Mouse (Mus musculus): ENCODE results near the gene Gbx1. TPM values are rescaled to one million over a fixed set of nuclear protein-coding genes. Genes with fewer than 3 reads are reported as not detected.
"Not testable (repeated sequence)": the region's sequence is repeated elsewhere in the genome, so short reads cannot be mapped to it uniquely, and the experiment has no call there.

Gbx1 gene
- total RNA-seq (2021): not detected

DNA sequence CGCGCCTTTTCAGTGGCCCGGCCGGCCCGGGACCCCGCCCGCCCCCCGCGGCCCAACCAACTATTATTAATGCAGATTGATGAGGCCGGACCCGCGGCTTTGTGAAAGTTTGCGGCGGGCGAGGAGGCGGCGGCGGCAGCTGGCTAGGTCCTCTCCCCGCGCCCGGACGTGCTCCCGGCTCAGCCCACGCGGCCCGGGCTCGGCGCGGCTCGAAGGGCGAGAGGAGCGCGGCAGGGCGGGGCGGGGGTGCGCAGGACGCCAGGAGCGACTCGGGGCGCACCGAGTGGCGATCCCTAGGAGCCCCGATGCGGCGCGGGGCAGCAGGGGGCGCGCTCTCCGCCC is at the start of gene Gbx1:
TSS of gene Gbx1 (minus strand) at position 314 of the 342 bp plus-strand sequence.
- DNase-seq: peak in 1 of 2 experiments; percentile 38
- intact Hi-C loops (cut with DNase I): no loop called here

DNA sequence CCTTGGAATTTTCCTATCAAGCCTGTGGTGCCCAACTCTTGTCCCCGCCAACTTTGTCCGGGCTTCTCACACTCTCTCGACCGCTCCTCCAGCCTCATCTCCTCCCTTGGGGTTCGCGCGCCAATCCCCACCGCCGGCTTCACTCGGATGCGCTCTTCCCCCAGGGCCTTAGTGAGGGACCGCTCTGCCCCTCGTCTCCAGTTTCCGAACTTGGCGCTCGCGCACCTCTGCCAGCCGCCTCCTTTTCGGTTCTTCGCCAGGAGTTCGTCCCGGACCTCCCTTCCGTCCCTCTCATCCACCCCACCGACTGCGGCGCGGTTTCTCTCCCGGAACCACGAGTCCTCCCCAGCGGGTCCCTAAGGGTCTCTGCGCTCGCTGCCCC is 49.8 kb upstream of the Gbx1 start:
- no peak for DNase-seq

DNA sequence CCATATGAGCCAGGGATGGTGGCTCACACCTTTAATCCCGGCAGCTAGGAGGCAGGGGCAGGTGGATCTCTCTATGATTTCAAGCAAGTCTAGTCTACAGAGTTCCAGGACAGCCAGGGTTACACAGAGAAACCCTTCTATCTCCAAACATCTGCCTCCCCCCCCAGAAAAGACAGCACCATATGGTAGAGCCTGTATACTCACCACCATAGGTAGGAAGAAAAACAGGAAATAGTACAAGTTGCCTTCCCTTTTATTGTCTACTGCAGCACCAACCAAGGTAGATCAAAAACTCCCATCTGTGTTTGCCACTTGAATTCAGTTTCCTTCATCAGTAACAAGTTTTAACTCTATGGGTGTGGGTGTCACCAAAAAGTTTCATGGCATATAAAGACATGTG is 48.9 kb upstream of the Gbx1 start:
- intact Hi-C loops (cut with DNase I): loop anchor here (5.0 kb wide), 1 partner anchor 149 kb away; no protein-coding TSS in a partner anchor

More for the DNA sequence above, 49.8 kb upstream of the Gbx1 start:
- intact Hi-C loops (cut with DNase I): loop anchor here (5.0 kb wide), 1 partner anchor 149 kb away; no protein-coding TSS in a partner anchor

DNA sequence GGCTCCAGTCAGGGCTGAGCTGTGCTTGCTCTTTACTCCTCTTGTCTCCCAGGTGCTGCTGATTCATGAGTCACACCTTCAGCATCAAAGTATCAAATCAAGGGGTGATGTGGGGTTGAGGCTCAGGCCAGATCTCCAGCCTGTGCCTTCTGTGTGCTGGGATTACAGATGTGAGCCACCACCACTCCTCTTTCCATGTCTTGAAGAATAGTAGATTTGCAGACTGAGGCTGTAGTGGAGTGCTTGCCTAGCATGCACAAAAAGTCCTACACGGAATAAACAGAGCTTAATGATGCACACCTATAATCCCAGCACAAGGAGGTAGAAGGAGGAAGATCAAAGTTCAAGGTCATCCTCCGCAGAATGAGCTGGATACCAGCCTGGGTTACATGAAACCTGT is 29.7 kb upstream of the Gbx1 start, which contains the start of gene 4931409K22Rik:
TSS of gene 4931409K22Rik (minus strand) at position 101 of the 400 bp plus-strand sequence.
- no peak for DNase-seq
- intact Hi-C loops (cut with DNase I): no loop called here

More for the DNA sequence above, 48.9 kb upstream of the Gbx1 start:
- DNase-seq: no peak

DNA sequence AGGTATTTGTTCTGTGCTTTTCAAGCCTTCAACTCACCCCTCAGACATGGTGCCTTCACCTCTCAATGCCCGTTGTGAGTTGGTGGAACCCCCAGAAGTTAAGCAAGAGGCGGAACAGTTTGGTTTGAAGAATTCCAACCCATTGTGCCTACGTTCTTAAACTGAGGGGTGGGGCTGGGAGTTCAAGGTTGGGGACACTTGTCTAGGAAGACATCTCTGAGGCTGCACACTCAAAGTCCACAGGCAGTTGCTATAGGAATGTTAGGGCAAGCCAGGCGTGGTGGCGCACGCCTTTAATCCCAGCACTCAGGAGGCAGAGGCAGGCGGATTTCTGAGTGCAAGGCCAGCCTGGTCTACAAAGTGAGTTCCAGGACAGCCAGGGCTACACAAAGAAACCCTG is 28.3 kb upstream of the Gbx1 start:
- intact Hi-C loops (cut with DNase I); DNase-seq: not testable (repeated sequence)

DNA sequence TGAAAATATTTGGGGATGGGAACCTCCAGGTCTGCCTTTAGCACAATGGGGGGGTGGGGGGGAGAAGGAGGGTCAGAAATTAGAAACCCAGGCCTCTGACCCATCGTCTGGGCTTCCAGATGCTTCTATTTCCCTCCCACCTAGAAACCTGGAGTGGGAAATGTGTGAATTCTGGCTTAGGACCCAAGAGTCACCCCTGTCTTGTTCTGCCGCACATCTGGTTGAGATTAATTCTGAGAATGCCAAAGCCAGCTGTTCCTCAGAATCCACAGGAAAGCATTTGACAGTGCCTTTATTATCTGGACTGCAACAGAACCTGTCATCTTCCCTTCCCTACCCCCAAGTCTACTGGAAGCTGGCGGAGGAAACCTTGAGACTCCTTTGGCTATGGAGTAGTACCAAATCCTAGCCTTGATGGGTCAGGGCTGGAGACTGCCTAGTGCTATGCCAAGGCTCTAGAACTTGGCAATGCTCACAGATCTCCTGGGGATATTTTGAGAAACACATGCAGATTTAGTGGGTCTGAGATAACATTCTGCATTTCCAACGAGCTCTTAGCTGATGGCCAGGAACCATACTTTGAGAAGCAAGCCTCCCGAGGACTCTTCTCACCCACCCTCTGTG is 26.7 kb upstream of the Gbx1 start:
- intact Hi-C loops (cut with DNase I): no loop called here
- DNase-seq: no peak

DNA sequence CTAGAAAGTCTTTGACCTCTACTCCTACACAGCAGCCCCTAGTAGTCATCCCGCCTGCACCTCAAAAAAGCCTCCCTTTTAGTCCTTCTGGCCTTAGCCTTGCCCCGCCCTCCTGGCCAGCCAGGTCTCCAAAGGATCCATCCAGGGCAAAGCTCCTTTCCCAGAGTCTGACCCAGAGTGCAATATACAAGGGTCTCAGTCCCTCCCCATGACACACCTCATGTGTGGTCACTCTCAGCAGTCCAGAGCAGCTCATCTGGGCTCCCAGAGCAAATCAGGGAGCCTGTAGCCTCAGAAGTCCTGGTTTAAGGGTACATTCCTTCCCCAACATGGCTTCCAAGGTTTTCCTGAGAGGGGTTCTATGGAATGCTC is 24.3 kb upstream of the Gbx1 start:
- intact Hi-C loops (cut with DNase I): no loop called here
- DNase-seq: no peak

DNA sequence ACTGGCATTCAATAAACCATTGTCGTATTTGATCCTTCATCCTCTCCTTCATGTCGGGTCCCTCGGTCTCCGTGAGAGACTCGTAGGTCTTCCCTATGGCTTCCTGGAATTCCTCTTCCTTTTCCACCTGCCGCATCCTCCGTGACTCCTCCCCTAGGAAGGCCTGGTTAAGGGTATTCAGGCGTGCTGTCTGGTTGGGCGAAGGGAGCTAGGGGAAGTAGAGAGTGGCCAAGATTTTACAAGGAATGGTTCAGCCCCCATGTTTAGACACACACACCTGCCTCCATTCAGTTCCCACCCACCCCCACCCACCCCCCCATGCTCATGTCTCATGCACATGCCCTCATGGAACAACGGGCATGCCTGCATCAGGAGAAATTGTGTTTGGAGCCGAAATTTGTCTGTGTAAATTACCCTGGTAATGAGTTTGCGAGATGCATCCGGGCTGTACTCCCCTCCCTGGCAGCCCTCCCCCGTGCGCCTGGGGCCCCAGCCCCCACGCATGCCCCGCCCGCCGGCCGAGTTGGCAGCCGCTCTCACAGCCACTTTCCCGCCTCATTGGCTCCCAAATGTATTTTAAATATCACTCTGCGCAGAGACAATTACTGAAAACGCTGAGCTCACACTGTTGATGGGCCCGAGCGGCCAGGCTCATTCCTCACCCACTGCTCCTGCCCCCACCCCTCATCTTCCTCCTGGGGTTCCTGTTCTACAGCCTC is 23.8 kb upstream of the Gbx1 start:
- DNase-seq: no peak
- intact Hi-C loops (cut with DNase I): no loop called here

DNA sequence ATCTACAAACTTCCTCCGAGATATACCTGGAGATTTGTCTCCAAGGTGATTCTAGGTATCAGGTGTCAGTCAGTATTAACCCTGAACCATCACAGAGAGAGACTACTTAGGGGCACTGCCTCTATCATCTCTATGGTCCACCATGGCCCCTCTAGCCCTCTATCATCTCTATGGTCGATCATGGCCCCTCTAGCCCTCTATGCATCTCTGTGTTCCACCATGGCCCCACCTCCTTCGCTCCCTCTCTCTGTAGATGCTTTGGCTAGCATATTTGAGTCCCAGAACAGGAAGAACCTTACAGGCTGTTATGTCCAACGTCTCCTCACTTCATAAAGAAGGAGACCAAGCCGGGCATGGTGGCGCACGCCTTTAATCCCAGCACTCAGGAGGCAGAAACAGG is 15.6 kb upstream of the Gbx1 start:
- intact Hi-C loops (cut with DNase I): no loop called here
- no peak for DNase-seq

DNA sequence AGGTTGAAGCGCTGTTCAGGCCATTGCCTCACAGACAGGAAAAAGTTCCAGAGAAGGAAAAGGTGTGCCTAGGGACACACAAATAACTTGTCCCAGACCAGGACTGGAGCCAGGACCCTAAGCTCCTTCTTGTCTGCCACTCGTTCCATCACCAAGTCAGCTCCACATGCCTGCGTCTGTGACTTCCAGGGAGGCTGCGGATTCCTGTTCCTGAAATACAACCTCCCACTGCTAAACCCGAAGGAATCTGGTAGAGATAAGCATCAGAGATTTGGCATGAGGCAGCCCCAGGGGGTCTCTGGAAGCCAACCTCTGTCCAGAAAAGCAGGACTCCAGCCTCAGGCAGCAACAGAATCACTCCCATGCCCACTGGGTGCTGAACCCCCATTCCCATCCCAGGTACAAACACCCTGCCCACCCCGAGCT is 14.2 kb upstream of the Gbx1 start:
- intact Hi-C loops (cut with DNase I): loop anchor here (2.0 kb wide), 1 partner anchor 56 kb away; no protein-coding TSS in a partner anchor
- peak in 1 of 2 experiments; percentile 31 for DNase-seq

DNA sequence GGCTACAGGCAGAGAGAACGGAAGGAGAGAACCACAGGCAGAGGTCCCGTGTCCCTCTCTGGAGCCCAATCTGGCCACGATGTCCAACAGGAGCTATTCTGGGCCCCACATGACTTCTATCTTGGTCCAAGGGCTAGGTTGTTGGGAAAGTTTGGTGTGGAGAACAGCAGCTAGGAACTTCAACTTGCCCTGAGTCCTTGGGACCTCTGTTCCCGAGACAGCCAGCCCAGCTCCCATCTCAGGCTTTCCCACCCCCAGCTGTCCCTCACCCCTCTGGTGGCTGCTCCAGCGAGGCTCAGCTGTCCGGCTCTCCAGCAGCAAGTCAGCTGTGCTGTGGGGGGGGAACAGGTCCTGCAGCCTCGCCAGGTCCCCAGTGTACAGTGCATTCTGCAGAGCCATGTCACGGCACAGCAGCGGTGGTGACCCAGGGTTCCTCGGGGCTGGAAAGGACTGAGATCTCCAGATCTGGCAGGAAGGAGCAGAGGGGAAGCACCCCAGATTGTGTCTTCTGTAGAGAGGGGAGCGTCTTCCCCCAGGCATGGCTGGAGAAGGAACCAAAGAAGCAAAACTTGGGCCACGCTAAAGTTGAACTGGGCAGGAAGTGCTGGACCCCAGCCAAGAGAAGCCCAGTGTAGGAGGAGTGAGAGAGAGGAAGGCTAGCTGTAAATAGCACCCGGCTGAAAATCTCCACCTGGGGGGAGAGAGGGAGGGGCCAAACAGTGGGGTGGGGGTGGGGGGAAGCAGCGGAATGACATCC is 13.6 kb upstream of the Gbx1 start, which contains the start of gene Asb10:
TSS of gene Asb10 (minus strand) at position 592 of the 757 bp plus-strand sequence.
- DNase-seq: peak; percentile 78 to 81
- intact Hi-C loops (cut with DNase I): loop anchor here (2.0 kb wide), 1 partner anchor 56 kb away; no protein-coding TSS in a partner anchor

DNA sequence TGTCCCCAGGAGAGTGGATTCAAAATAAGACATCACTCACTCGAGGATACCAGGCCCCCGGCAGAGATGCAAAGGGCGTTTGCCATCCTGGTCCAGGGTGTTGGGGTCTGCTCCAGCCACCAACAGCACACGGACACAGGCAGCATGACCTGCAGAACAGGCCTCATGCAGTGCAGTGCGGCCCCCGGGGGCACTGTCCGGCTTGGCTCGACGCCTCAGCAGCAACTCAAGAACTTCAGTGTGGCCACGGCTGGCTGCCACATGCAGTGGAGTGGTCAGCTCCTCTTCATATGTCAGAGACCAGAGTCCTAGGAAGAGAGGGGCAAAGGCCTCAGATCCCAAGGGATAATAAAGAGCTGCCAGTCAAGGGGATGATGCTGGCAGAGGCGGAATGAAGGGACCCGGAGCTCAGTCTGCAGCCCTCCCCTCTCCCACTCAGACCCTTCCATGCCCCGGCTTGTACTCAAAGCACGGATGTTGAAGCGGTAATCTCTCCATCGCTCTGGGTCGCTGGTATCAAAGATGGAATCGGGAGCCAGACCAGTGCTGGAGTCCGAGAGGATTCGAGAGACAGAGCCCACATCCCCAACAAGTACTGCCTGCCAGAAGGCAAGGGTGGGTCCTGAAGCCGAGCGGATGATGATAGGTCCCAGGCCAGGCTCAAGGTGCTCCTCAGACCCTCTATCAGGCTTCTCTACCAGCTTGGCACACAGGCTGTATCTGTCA is 12.7 kb upstream of the Gbx1 start:
- no peak for DNase-seq
- intact Hi-C loops (cut with DNase I): loop anchor here (2.0 kb wide), 1 partner anchor 57 kb away; no protein-coding TSS in a partner anchor

DNA sequence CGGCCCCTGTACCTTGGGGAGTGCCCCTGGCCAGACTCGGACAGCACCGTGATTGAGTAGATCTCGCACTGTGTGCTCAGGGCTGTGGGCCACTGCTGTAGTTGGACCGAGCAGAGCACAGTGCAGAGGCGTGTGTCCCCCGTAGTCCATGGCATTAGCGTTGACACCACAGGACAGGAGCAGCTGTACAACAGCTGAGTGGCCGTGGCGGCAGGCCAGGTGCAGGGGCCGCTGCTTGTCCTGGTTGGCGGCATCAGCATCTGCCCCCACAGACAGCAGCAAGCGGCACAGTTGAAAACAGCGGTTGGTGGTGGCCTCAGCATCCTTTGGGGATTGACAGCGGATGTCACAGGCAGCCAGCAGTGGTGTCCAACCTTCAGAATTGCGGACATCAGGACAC is 10.6 kb upstream of the Gbx1 start:
- DNase-seq: no peak
- intact Hi-C loops (cut with DNase I): no loop called here

DNA sequence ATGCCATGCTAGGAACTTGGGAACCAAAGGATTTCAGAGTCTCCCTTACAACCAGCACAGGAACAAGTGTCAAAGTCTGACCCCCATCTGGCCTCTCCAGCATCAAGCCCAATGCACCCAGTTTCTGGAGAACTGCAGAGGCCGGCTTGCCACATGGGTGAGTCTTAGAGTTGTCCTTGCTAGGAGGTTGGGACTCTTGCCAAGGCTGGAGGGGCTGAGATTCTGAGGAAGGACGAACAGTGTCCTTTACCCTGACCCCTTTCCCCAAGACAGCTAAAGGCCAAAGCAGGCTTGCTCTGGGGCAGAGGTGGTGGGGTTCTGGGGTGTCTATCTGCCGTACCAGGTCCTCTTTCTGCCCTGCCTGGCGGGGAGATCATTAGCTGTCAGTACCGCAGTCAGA is 9.5 kb upstream of the Gbx1 start:
- intact Hi-C loops (cut with DNase I): no loop called here
- no peak for DNase-seq

DNA sequence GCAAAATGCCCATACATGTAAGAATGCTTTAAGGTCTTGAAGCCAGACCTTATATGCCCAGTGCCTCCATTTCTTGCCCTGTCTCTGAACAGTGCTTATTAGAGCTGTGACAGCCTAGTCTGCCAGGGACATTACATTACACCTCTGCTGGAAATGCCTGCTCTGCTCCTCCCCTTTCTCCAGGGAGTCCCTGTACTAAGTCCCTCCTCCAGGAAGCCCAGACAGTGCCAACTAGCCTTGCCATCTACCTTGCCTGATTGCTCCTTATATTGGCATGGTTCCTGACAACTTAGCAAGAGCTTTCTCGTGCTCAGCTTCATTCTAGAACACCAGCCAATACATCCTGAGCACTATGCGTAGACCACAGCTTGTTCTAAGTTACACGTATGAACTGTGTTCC is 8.7 kb upstream of the Gbx1 start:
- intact Hi-C loops (cut with DNase I): no loop called here
- no peak for DNase-seq

DNA sequence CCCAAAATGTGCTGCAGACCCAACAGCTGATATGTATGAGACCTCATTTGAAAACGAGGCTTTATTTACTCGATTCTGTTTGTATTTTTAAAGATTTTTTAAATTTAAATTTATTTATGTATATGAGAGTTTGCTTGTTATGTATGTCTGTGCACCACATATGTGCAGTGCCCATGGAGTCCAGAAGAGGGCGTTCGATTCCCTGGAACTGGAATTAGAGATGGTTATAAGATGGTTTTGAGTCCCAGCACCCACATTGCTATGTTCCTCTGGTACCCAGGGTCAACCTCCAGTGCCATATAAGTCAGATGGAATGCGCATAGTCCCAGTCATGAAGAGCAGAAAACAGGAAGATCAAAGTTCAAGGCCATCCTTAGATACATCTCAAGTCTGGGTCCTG is 7.3 kb upstream of the Gbx1 start:
- intact Hi-C loops (cut with DNase I): loop anchor here (5.0 kb wide), 1 partner anchor 118 kb away; no protein-coding TSS in a partner anchor
- no peak for DNase-seq

DNA sequence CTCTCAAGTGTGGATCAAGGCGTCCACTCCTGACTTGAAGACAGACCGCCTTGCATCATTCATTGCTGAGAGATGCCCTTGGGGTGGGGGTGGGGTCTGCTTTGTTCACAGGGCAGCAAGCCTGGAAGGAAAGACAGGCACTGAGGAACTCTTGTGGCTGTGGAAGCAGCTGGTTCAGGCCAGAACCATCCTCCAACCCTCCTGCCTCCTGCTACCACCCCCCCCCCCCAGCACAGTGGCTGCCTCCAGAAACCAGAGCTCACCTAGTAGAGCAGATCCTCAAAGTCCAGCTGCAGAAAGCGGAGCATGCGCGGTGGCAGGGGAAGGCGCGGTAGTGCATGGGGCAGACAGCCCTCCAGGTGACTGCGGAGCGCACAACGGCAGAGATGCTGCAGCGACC is 6.4 kb upstream of the Gbx1 start:
- DNase-seq: no peak
- intact Hi-C loops (cut with DNase I): loop anchor here (5.0 kb wide), 1 partner anchor 119 kb away; no protein-coding TSS in a partner anchor

DNA sequence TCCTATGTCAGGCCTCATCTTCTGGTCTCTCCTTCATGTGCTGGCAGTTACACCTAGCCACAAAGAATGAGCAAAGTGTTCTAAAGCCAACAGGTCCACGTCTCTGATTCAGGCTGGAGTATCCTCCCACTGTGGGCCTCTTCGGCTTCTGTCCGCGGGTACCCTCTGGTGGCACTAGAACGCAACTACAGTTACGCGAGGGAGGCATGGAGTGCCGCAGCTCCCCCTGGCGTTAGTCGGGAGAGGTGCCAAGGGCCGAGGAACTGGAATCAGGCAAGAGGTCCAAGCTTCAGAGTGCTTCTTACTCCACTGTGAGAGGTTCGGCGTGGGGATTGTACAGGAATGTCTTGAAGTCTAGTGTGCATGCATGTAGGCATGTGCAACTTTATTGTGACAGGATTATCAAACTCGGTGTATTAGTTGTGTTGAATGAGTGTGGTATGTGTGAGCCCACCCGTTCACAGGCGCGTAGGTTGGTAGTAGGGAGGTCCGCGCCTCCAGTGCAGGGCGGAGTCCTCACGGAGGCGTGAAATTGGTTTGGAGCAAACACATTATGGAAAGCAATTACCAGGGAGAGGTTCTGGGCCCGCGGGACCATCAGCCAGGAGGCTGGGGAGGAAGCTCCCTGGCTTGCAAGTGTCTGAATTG is 3.2 kb upstream of the Gbx1 start:
- intact Hi-C loops (cut with DNase I): loop anchor here (2.0 to 5.0 kb wide), 2 partner anchors 67 to 122 kb away; no protein-coding TSS in a partner anchor
- DNase-seq: peak; percentile 95

DNA sequence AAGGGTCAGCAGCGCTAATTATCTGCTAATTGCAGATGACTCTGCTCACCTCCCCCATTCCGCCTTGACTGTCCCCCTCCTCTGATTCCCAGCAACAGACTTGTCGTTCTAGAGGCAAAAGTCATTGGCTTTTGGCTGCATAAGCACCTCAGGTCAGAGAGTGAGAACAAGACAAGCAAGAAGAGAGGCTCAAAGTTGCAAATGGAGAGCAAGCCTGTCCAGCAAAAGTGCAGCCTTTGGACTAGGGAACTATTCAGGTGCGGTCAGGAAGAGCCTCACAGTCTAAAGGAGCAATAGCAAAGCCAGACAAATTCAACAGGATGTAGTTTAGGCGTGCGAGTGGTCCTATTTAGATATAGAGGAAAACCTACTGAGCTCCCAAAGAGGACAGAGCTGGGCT is 778 bp upstream of the Gbx1 start:
- DNase-seq: no peak
- intact Hi-C loops (cut with DNase I): no loop called here

Measured in heart, postnatal 36 days (tissue).